Mouse (Mus musculus): Measurements from ENCODE around the gene Taok1.
"Not testable (repeated sequence)": the region's sequence is repeated elsewhere in the genome, so short reads cannot be mapped to it uniquely, and the experiment has no call there.

Taok1 gene

GRCm38 (mm10) chr11:77607538-77608455 lies at the start of gene Taok1:
Gene Taok1 (minus strand): TSS chr11:77607815.
- peak; percentile 87 to 93 for DNase-seq (ENCODE audit: low spot score in 2 of 2)

GRCm38 (mm10) chr11:77653406-77654190 lies 46.0 kb upstream of the Taok1 start:
- DNase-seq (ENCODE audit: low spot score in 2 of 2): not testable (repeated sequence)

- DNase-seq (ENCODE audit: low spot score in 2 of 2): no peak
Observed at GRCm38 (mm10) chr11:77652484-77652883, 44.9 kb upstream of the Taok1 start.

GRCm38 (mm10) chr11:77648878-77649277 lies 41.3 kb upstream of the Taok1 start:
- no peak for DNase-seq (ENCODE audit: low spot score in 2 of 2)

GRCm38 (mm10) chr11:77645481-77645880 lies 37.9 kb upstream of the Taok1 start:
- DNase-seq (ENCODE audit: low spot score in 2 of 2): no peak

GRCm38 (mm10) chr11:77641390-77641789 lies 33.8 kb upstream of the Taok1 start:
- no peak for DNase-seq (ENCODE audit: low spot score in 2 of 2)

- peak; percentile 47 to 74 for DNase-seq (ENCODE audit: low spot score in 2 of 2)
Observed at GRCm38 (mm10) chr11:77630257-77630670, 22.6 kb upstream of the Taok1 start.

- no peak for DNase-seq (ENCODE audit: low spot score in 2 of 2)
Observed at GRCm38 (mm10) chr11:77629476-77629875, 21.9 kb upstream of the Taok1 start.

- no peak for DNase-seq (ENCODE audit: low spot score in 2 of 2)
Observed at GRCm38 (mm10) chr11:77626596-77627535, 19.3 kb upstream of the Taok1 start.

GRCm38 (mm10) chr11:77625061-77625855 lies 17.6 kb upstream of the Taok1 start:
- peak; percentile 48 to 56 for DNase-seq (ENCODE audit: low spot score in 2 of 2)

- peak; percentile 68 to 74 for DNase-seq (ENCODE audit: low spot score in 2 of 2)
Observed at GRCm38 (mm10) chr11:77624441-77625060, 16.9 kb upstream of the Taok1 start.

- no peak for DNase-seq (ENCODE audit: low spot score in 2 of 2)
Observed at GRCm38 (mm10) chr11:77624002-77624401, 16.4 kb upstream of the Taok1 start.

- DNase-seq (ENCODE audit: low spot score in 2 of 2): no peak
Observed at GRCm38 (mm10) chr11:77621902-77622535, 14.4 kb upstream of the Taok1 start.

GRCm38 (mm10) chr11:77615084-77615624 lies 7.5 kb upstream of the Taok1 start:
- DNase-seq (ENCODE audit: low spot score in 2 of 2): no peak

GRCm38 (mm10) chr11:77606835-77607537 lies 629 bp downstream of the Taok1 start:
- peak; percentile 36 to 45 for DNase-seq (ENCODE audit: low spot score in 2 of 2)

- DNase-seq (ENCODE audit: low spot score in 2 of 2): no peak
Observed at GRCm38 (mm10) chr11:77606469-77606834, 1.2 kb downstream of the Taok1 start.

GRCm38 (mm10) chr11:77597266-77597665 lies 10.3 kb downstream of the Taok1 start:
- no peak for DNase-seq (ENCODE audit: low spot score in 2 of 2)

- no peak for DNase-seq (ENCODE audit: low spot score in 2 of 2)
Observed at GRCm38 (mm10) chr11:77591388-77591787, 16.2 kb downstream of the Taok1 start.

- DNase-seq (ENCODE audit: low spot score in 2 of 2): no peak
Observed at GRCm38 (mm10) chr11:77590801-77591200, 16.8 kb downstream of the Taok1 start.

All from frontal cortex, postnatal 10 days (tissue).